Mouse (Mus musculus) G1E (cell line): ENCODE data around the gene Scn3b. TPM values are rescaled to one million over a fixed set of nuclear protein-coding genes. Genes with fewer than 3 reads are reported as not detected.

Source experiments
- ATAC-seq: 2 replicates; pipeline ENCODE4 v1.8.0; 2016; ENCODE audit warnings: mild to moderate bottlenecking; ENCODE audit not compliant: insufficient number of reproducible peaks, poor library complexity, low FRiP score, severe bottlenecking; ENCODE audit errors: extremely low read depth
- DNase-seq: peaks from one replicate; pipeline ENCODE4 v3.0.0; 2012; ENCODE audit warnings: low spot score
- H3K27me3 ChIP-seq: 2 replicates; pipeline ENCODE4 v1.6.1; 2012; ENCODE audit warnings: mild to moderate bottlenecking, low read length, inconsistent platforms; ENCODE audit not compliant: insufficient read depth
- H3K36me3 ChIP-seq: replicated peaks from 2 replicates; pipeline ENCODE3; 2012; ENCODE audit warnings: mild to moderate bottlenecking, inconsistent platforms
- H3K4me1 ChIP-seq: 2 replicates; pipeline ENCODE4 v1.6.1; 2012; ENCODE audit warnings: low read depth, low read length, inconsistent platforms, mixed read lengths; ENCODE audit not compliant: insufficient read depth
- H3K4me3 ChIP-seq: 2 replicates; pipeline ENCODE4 v1.5.1; 2012; ENCODE audit warnings: low read depth, mild to moderate bottlenecking, inconsistent platforms, low read length, moderate library complexity, mixed read lengths
- H3K9me3 ChIP-seq: replicated peaks from 2 replicates; pipeline ENCODE4 v1.6.1; 2012; ENCODE audit warnings: inconsistent platforms
- CTCF ChIP-seq: IDR thresholded peaks from 2 replicates; pipeline ENCODE4 v1.5.1; 2012; ENCODE audit warnings: low read depth, low read length, inconsistent platforms, mixed read lengths
- GATA1 ChIP-seq: IDR thresholded peaks from 2 replicates; pipeline ENCODE4 v1.6.1; 2012; ENCODE audit warnings: borderline replicate concordance, low read length, inconsistent platforms, mixed read lengths
- GATA2 ChIP-seq: IDR thresholded peaks from 2 replicates; pipeline ENCODE4 v1.6.1; 2012; ENCODE audit warnings: low read depth, low read length, inconsistent platforms, borderline replicate concordance
- POLR2AphosphoS5 ChIP-seq: IDR thresholded peaks from 2 replicates; pipeline ENCODE4 v1.6.1; 2012; ENCODE audit warnings: low read depth, low read length, inconsistent platforms; ENCODE audit not compliant: insufficient replicate concordance
- TAL1 ChIP-seq: conservative IDR thresholded peaks from 2 replicates; pipeline ENCODE4 v1.6.1; 2012; ENCODE audit warnings: low read depth, low read length, inconsistent platforms, mixed read lengths
- polyA plus RNA-seq: library from polyadenylated mRNA; stranded (reverse); fragments of >175 nt; gene quantifications from 2 replicates; pipeline ENCODE4 v1.2.3, GENCODE M21; 2012
- total RNA-seq, 2 experiments: library from RNA; stranded (forward) in 1 of 2; stranded (reverse) in 1 of 2; fragments of 200-1000 nt in 1 of 2; fragments of >200 nt in 1 of 2; fragmentation: Nextera tagmentation in 1 of 2; gene quantifications; 2 replicates each; pipeline ENCODE4 v1.2.3; 2014 to 2017

The Scn3b gene
- total RNA-seq (2014; fragmentation: Nextera tagmentation) (not detected in 2 replicates), total RNA-seq (2017) (0.05 and 0.06 TPM in 2 replicates), polyA plus RNA-seq (not detected in 2 replicates)

- no peaks in the 10 kb centered on the region for H3K36me3 ChIP-seq
- ATAC-seq = no peak
- DNase-seq = no peak
- no peak within 1 kb of the TSS for H3K4me3 ChIP-seq
- H3K9me3 ChIP-seq = peaks cover 12% of the 10 kb centered on the region
- H3K4me1 ChIP-seq = no peaks in the 10 kb centered on the region
- no peak for TF ChIP-seq POLR2AphosphoS5
- no peak for TF ChIP-seq GATA1
- TF ChIP-seq CTCF = no peak
- no peak for TF ChIP-seq TAL1
- no peak for TF ChIP-seq GATA2
- H3K27me3 ChIP-seq = peaks cover 2% of the 10 kb centered on the region; the same call in 1 of the 2 replicates
Measured at GRCm38 (mm10) chr9:40269103-40269861, at the start of gene Scn3b. TSS of gene Scn3b (plus strand) at chr9:40269217.

GRCm38 (mm10) chr9:40224289-40224688 is 44.7 kb upstream of the Scn3b start:
- Histone ChIP-seq H3K4me1 (no peaks in the 10 kb centered on the region), H3K4me3 (no peak overlapping the region), H3K9me3 (0 out of 2 replicates have a peak, but pooled peaks cover 3% of the 10 kb centered on the region), H3K27me3 (no peaks in the 10 kb centered on the region), H3K36me3 (no peaks in the 10 kb centered on the region)
- ATAC-seq = no peak
- TF ChIP-seq CTCF (no peak), POLR2AphosphoS5 (no peak), TAL1 (no peak), GATA1 (no peak), GATA2 (no peak)
- no peak for DNase-seq

GRCm38 (mm10) chr9:40227874-40228789 is 40.9 kb upstream of the Scn3b start:
- H3K36me3 ChIP-seq = no peaks in the 10 kb centered on the region
- no peak for DNase-seq
- H3K4me1 ChIP-seq = no peaks in the 10 kb centered on the region
- no peaks in the 10 kb centered on the region for H3K27me3 ChIP-seq
- ATAC-seq = no peak; the same call in 1 of the 2 replicates
- TF ChIP-seq TAL1 = no peak
- no peak for TF ChIP-seq POLR2AphosphoS5
- TF ChIP-seq GATA1 = no peak
- no peak for TF ChIP-seq CTCF
- no peak for TF ChIP-seq GATA2
- H3K4me3 ChIP-seq = no peak overlapping the region
- H3K9me3 ChIP-seq = 0 out of 2 replicates have a peak, but pooled peaks cover 3% of the 10 kb centered on the region

GRCm38 (mm10) chr9:40228804-40229331 is 40.1 kb upstream of the Scn3b start:
- 0 out of 2 replicates have a peak, but pooled peaks cover 3% of the 10 kb centered on the region for H3K9me3 ChIP-seq
- no peak overlapping the region for H3K4me3 ChIP-seq
- ATAC-seq (no peak), DNase-seq (no peak)
- no peaks in the 10 kb centered on the region for H3K36me3 ChIP-seq
- no peaks in the 10 kb centered on the region for H3K27me3 ChIP-seq
- H3K4me1 ChIP-seq = no peaks in the 10 kb centered on the region
- TF ChIP-seq POLR2AphosphoS5 = no peak

GRCm38 (mm10) chr9:40229479-40229878 is 39.5 kb upstream of the Scn3b start:
- H3K36me3 ChIP-seq = no peaks in the 10 kb centered on the region
- H3K27me3 ChIP-seq = no peaks in the 10 kb centered on the region
- TF ChIP-seq CTCF (no peak), GATA2 (no peak), POLR2AphosphoS5 (no peak), GATA1 (no peak), TAL1 (no peak)
- 0 out of 2 replicates have a peak, but pooled peaks cover 3% of the 10 kb centered on the region for H3K9me3 ChIP-seq
- H3K4me3 ChIP-seq = no peak overlapping the region
- ATAC-seq (no peak), DNase-seq (no peak)
- no peaks in the 10 kb centered on the region for H3K4me1 ChIP-seq

GRCm38 (mm10) chr9:40231019-40231418 is 38.0 kb upstream of the Scn3b start:
- no peak for DNase-seq
- no peaks in the 10 kb centered on the region for H3K4me1 ChIP-seq
- no peak overlapping the region for H3K4me3 ChIP-seq
- 0 out of 2 replicates have a peak, but pooled peaks cover 2% of the 10 kb centered on the region for H3K9me3 ChIP-seq
- H3K36me3 ChIP-seq = no peaks in the 10 kb centered on the region
- H3K27me3 ChIP-seq = no peaks in the 10 kb centered on the region
- no peak for TF ChIP-seq TAL1
- TF ChIP-seq POLR2AphosphoS5 = no peak
- no peak for TF ChIP-seq GATA2
- no peak for TF ChIP-seq GATA1
- no peak for TF ChIP-seq CTCF
- no peak for ATAC-seq
